Mouse (Mus musculus): ENCODE data around the gene Clcf1. TPM values are rescaled to one million over a fixed set of nuclear protein-coding genes. Genes with fewer than 3 reads are reported as not detected.

Clcf1 gene
- polyA plus RNA-seq, 1 experiment from 2014 or later = 0.40 TPM

DNA sequence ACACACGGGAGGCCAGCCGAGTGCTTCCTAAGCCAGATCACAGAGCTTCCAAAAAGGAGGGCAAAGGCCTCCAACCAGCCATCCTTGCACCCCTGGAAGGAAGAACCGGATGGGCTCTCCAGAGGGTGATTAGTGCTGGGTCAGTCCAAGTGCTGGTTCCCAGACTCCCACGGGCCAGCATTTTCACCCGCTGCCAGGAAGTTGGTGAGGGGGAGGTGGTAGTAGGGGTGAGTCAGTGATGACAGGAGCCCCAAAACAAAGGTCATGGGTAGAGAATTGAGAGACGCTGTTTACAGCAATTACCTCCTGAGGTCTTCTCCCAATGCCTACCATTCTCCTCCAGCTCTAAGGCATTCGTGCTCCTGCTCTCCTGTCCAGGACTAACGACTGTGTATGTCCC is 16.4 kb downstream of the Clcf1 start:
- 79% methylated on average over 8 of the region's 8 CpGs for WGBS
- no peak overlapping the region for H3K9ac ChIP-seq (ENCODE audit: low read depth, low read length)
- no peak overlapping the region for H3K4me3 ChIP-seq (ENCODE audit: low read depth, low read length)
- ATAC-seq = no peak
- H3K9me3 ChIP-seq (replicated peaks; ENCODE audit: control insufficient read depth, low read length, poor library complexity, severe bottlenecking) = no peaks in the 10 kb centered on the region
- H3K4me2 ChIP-seq (ENCODE audit: low read length) = no peak overlapping the region
- H3K27me3 ChIP-seq (ENCODE audit: control insufficient read depth, insufficient read depth, low read depth, low read length) = peaks cover 5% of the 10 kb centered on the region; the same call in 1 of the 2 replicates
- peaks cover 11% of the 10 kb centered on the region for H3K4me1 ChIP-seq (ENCODE audit: control insufficient read depth, insufficient read depth, low read length)
- H3K36me3 ChIP-seq (ENCODE audit: control insufficient read depth, insufficient read depth, low read length) = no peaks in the 10 kb centered on the region
- no peak overlapping the region for H3K27ac ChIP-seq (ENCODE audit: low read length)

DNA sequence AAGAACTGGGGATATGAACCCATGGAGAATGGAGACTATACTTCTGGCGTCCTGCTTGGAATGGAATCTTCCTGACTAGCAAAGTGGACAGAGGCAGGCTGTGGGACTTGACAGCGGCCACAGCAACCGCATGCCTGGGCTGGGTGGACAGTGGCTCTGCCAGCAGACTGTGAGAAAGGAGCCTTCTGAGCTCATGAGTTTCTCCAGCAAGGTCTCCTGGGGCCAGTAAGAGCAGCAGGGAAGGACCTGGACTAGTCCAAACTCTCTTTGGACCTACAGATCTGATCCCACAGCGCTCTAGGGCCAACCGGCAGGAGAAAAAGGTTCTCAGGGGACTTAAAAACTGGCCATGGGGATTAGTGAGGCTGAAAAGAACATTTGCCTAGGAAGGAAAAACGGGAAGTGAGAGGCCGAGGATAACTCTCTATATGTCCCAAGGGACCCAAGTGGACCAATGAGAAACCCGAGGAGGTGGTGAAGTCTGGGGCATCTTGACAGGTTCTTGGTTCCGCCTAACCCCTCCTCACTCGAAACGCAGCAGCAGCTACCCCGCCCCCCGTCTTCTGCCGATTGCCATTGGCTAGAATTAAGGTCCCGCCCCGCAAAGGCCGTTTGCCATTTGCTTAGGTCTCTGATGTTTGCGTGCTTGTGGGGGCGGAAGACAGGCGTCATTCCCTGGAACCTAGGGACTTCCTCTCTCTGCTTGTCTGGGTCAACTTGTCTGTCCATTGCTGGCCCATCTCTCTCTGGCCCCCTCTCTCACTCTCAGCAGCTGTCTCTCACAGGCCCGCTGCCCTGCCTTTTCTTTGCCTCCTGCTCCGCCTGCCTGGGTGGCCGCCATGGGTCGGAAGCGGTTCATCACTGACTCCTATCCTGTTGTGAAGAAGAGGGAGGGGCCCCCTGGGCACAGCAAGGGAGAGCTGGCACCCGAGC is 17.5 kb downstream of the Clcf1 start, which contains the start of gene Pold4:
Gene Pold4 (plus strand): TSS at position 647 of the 933 bp plus-strand sequence.
- ATAC-seq = peak; percentile 92
- H3K27me3 ChIP-seq (ENCODE audit: control insufficient read depth, insufficient read depth, low read depth, low read length) = peaks cover 5% of the 10 kb centered on the region; the same call in 1 of the 2 replicates
- peak within 1 kb of the TSS; percentile 83 for H3K4me2 ChIP-seq (ENCODE audit: low read length)
- peaks cover 11% of the 10 kb centered on the region for H3K4me1 ChIP-seq (ENCODE audit: control insufficient read depth, insufficient read depth, low read length)
- H3K4me3 ChIP-seq (ENCODE audit: low read depth, low read length) = peak within 1 kb of the TSS; percentile 64
- peak within 1 kb of the TSS; percentile 75 for H3K9ac ChIP-seq (ENCODE audit: low read depth, low read length)
- H3K27ac ChIP-seq (ENCODE audit: low read length) = peak within 1 kb of the TSS; percentile 76
- no peaks in the 10 kb centered on the region for H3K9me3 ChIP-seq (replicated peaks; ENCODE audit: control insufficient read depth, low read length, poor library complexity, severe bottlenecking)
- H3K36me3 ChIP-seq (ENCODE audit: control insufficient read depth, insufficient read depth, low read length) = no peaks in the 10 kb centered on the region
- 10% methylated on average over 26 of the region's 26 CpGs for WGBS

DNA sequence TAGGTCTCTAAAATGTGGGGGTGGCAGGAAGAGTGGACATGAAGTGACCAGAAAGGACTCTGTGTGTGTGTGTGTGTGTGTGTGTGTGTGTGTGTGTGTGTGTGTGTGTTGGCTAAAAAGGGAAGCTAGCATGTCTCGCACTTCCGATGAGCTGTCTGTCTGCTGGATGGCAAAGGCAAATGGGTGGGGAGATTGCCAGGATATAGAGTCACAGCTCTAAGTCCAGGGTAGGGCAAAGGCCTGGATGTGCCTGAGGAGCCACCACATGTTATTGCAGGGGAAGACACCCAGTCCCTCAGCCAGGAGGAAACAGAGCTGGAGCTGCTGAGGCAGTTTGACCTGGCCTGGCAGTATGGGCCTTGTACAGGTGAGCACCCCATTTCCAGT is 18.1 kb downstream of the Clcf1 start:
- peaks cover 11% of the 10 kb centered on the region for H3K4me1 ChIP-seq (ENCODE audit: control insufficient read depth, insufficient read depth, low read length)
- no peaks in the 10 kb centered on the region for H3K36me3 ChIP-seq (ENCODE audit: control insufficient read depth, insufficient read depth, low read length)
- peak overlapping the region; percentile 64 for H3K4me3 ChIP-seq (ENCODE audit: low read depth, low read length)
- peak; percentile 37; the same call in 1 of the 2 replicates for ATAC-seq
- H3K9ac ChIP-seq (ENCODE audit: low read depth, low read length) = peak overlapping the region; percentile 75
- H3K4me2 ChIP-seq (ENCODE audit: low read length) = peak overlapping the region; percentile 83
- H3K9me3 ChIP-seq (replicated peaks; ENCODE audit: control insufficient read depth, low read length, poor library complexity, severe bottlenecking) = no peaks in the 10 kb centered on the region
- H3K27me3 ChIP-seq (ENCODE audit: control insufficient read depth, insufficient read depth, low read depth, low read length) = peaks cover 5% of the 10 kb centered on the region; the same call in 1 of the 2 replicates
- peak overlapping the region; percentile 76; the same call in 1 of the 2 replicates for H3K27ac ChIP-seq (ENCODE audit: low read length)
- WGBS = 24% methylated on average over 2 of the region's 2 CpGs

DNA sequence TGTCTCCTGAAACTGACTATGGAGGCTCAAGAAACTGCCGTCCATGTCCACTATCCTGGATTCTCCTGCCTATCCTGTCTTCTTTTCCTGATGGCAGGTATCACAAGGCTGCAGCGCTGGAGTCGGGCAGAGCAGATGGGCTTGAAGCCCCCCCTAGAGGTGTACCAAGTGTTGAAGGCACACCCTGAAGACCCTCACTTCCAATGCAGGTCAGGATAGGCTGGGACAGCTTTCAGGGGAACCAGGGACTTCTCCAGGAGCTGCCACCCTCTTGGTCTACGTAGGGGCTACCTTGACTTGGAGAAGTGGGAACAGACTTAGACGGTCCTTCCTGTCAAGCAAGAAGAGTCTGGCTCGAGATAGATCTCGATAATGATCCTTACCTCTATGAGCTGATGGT is 18.6 kb downstream of the Clcf1 start:
- ATAC-seq = no peak
- Histone ChIP-seq H3K9ac (ENCODE audit: low read depth, low read length) (peak overlapping the region; percentile 75; the same call in 1 of the 2 replicates), H3K27ac (ENCODE audit: low read length) (no peak overlapping the region), H3K9me3 (replicated peaks; ENCODE audit: control insufficient read depth, low read length, poor library complexity, severe bottlenecking) (no peaks in the 10 kb centered on the region), H3K36me3 (ENCODE audit: control insufficient read depth, insufficient read depth, low read length) (no peaks in the 10 kb centered on the region), H3K4me1 (ENCODE audit: control insufficient read depth, insufficient read depth, low read length) (peaks cover 11% of the 10 kb centered on the region), H3K4me2 (ENCODE audit: low read length) (peak overlapping the region; percentile 83), H3K27me3 (ENCODE audit: control insufficient read depth, insufficient read depth, low read depth, low read length) (peaks cover 5% of the 10 kb centered on the region; the same call in 1 of the 2 replicates), H3K4me3 (ENCODE audit: low read depth, low read length) (no peak overlapping the region; the same call in 1 of the 2 replicates)
- WGBS = 80% methylated on average over 7 of the region's 7 CpGs

DNA sequence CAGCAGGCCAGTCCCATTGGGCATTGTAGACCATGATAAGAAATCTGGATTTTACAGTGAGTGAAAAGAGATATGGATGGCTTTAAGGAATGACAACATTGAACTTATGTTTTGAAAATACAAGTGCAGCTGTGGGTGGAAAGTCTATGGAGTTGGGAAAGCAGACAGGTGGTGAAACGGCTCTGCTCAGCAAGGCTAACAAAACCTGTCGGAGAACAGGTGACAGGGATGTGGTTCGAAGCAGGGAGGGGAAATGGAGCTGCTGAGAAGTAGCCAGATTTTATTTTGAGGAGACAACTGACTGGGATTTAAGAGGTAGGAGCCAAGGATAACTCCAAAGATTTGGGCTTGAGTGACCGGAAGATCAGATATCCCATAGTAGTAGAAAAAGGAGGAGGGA is 20.5 kb downstream of the Clcf1 start:
- Histone ChIP-seq H3K36me3 (ENCODE audit: control insufficient read depth, insufficient read depth, low read length) (no peaks in the 10 kb centered on the region), H3K4me3 (ENCODE audit: low read depth, low read length) (no peak overlapping the region), H3K27me3 (ENCODE audit: control insufficient read depth, insufficient read depth, low read depth, low read length) (peaks cover 5% of the 10 kb centered on the region; the same call in 1 of the 2 replicates), H3K27ac (ENCODE audit: low read length) (no peak overlapping the region), H3K9ac (ENCODE audit: low read depth, low read length) (no peak overlapping the region), H3K4me2 (ENCODE audit: low read length) (no peak overlapping the region), H3K9me3 (replicated peaks; ENCODE audit: control insufficient read depth, low read length, poor library complexity, severe bottlenecking) (no peaks in the 10 kb centered on the region), H3K4me1 (ENCODE audit: control insufficient read depth, insufficient read depth, low read length) (peaks cover 11% of the 10 kb centered on the region)
- 70% methylated on average over 4 of the region's 4 CpGs for WGBS
- ATAC-seq = no peak

DNA sequence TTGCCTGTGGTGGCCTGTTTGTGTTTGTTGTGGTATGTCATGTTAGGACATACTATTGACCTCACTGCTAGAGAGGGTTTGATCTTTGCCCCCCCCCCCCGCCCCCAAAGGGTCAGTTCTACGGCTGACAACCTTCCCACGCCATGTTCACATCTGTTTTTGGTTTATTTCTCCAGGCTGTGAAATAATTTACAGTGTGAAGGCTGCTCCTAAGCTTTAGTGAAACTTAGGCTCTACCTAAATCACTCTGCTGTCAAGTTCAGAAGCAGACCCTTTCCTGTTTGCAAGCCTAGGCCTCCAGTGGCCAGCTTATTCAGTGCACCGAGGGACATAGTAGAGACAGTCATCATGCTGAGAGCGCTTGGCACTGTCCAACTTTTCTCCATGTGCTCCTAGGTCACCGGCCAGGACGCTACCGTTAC is 26.2 kb downstream of the Clcf1 start:
- Histone ChIP-seq H3K4me1 (ENCODE audit: control insufficient read depth, insufficient read depth, low read length) (no peaks in the 10 kb centered on the region), H3K4me3 (ENCODE audit: low read depth, low read length) (no peak overlapping the region), H3K27me3 (ENCODE audit: control insufficient read depth, insufficient read depth, low read depth, low read length) (no peaks in the 10 kb centered on the region), H3K9me3 (replicated peaks; ENCODE audit: control insufficient read depth, low read length, poor library complexity, severe bottlenecking) (no peaks in the 10 kb centered on the region), H3K4me2 (ENCODE audit: low read length) (no peak overlapping the region), H3K36me3 (ENCODE audit: control insufficient read depth, insufficient read depth, low read length) (no peaks in the 10 kb centered on the region), H3K27ac (ENCODE audit: low read length) (no peak overlapping the region), H3K9ac (ENCODE audit: low read depth, low read length) (no peak overlapping the region)
- no peak for ATAC-seq
- 81% methylated on average over 8 of the region's 8 CpGs for WGBS

DNA sequence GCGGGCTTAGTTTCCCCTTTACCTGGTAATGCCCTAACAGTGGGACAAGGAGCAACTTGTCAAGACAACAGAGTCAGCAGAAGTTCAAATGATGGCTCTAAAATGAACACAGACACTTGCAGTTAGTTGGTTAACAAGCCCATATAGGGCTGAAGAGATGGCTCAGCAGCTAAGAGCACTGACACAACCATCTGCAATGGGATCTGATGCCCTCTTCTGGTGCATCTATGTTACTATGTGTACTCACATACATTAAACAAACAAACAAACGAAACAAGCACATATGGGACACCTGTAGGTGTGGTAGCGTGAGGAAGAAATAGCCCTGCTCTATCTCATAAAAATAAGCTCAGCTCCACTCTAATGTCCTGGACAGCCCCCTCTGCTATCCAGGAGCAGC is 28.4 kb downstream of the Clcf1 start:
- Histone ChIP-seq H3K4me2 (ENCODE audit: low read length) (no peak overlapping the region), H3K36me3 (ENCODE audit: control insufficient read depth, insufficient read depth, low read length) (no peaks in the 10 kb centered on the region), H3K9me3 (replicated peaks; ENCODE audit: control insufficient read depth, low read length, poor library complexity, severe bottlenecking) (no peaks in the 10 kb centered on the region), H3K4me1 (ENCODE audit: control insufficient read depth, insufficient read depth, low read length) (no peaks in the 10 kb centered on the region), H3K9ac (ENCODE audit: low read depth, low read length) (no peak overlapping the region), H3K27me3 (ENCODE audit: control insufficient read depth, insufficient read depth, low read depth, low read length) (no peaks in the 10 kb centered on the region), H3K4me3 (ENCODE audit: low read depth, low read length) (no peak overlapping the region), H3K27ac (ENCODE audit: low read length) (no peak overlapping the region)
- 69% methylated on average over 3 of the region's 3 CpGs for WGBS
- ATAC-seq = no peak

DNA sequence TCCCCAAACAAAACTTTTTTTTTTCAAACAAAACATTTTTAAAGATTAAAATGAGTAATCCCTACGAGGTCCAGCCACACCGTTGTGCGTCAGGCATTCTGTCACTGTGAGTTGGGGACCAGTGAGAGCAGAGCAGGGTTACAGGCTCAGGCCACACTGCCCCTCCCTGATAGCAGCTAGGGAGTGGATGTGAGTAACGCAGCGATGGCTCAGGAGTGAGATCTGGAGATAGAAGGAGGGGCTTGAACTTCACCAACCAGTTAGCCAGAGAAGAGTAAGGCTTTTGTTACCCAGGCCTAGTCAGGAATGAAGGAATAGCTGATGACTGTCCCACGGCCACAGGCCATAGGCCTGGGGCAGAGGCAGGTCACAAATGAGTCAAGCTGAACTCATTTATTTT is 30.7 kb downstream of the Clcf1 start:
- Histone ChIP-seq H3K4me3 (ENCODE audit: low read depth, low read length) (no peak overlapping the region), H3K4me2 (ENCODE audit: low read length) (no peak overlapping the region), H3K27me3 (ENCODE audit: control insufficient read depth, insufficient read depth, low read depth, low read length) (no peaks in the 10 kb centered on the region), H3K9me3 (replicated peaks; ENCODE audit: control insufficient read depth, low read length, poor library complexity, severe bottlenecking) (no peaks in the 10 kb centered on the region), H3K27ac (ENCODE audit: low read length) (no peak overlapping the region), H3K9ac (ENCODE audit: low read depth, low read length) (no peak overlapping the region), H3K36me3 (ENCODE audit: control insufficient read depth, insufficient read depth, low read length) (no peaks in the 10 kb centered on the region), H3K4me1 (ENCODE audit: control insufficient read depth, insufficient read depth, low read length) (no peaks in the 10 kb centered on the region)
- WGBS = 84% methylated on average over 6 of the region's 6 CpGs
- ATAC-seq = no peak

DNA sequence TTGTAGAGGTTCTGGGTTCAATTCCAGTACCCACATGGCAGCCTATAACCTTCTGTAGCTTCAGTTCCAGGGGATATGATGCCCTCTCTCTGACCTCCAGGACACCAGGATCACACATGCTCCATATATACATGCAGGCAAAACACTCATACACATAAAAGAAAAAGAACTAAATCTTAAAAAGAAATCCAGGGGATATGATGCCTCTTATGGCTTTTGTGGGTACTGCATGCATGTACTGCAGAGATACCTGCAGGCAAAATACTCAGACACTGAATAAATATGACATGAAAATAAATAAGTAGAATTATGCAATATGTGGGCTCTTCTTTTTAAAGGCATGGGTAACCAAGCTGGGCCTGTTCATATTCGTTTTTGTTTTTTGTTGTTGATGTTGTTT is 33.0 kb downstream of the Clcf1 start:
- no peak overlapping the region for H3K4me2 ChIP-seq (ENCODE audit: low read length)
- H3K9ac ChIP-seq (ENCODE audit: low read depth, low read length) = no peak overlapping the region
- ATAC-seq = no peak
- 53% methylated on average over 1 of the region's 1 CpGs for WGBS
- H3K4me1 ChIP-seq (ENCODE audit: control insufficient read depth, insufficient read depth, low read length) = no peaks in the 10 kb centered on the region
- no peaks in the 10 kb centered on the region for H3K9me3 ChIP-seq (replicated peaks; ENCODE audit: control insufficient read depth, low read length, poor library complexity, severe bottlenecking)
- no peak overlapping the region for H3K27ac ChIP-seq (ENCODE audit: low read length)
- H3K4me3 ChIP-seq (ENCODE audit: low read depth, low read length) = no peak overlapping the region
- no peaks in the 10 kb centered on the region for H3K36me3 ChIP-seq (ENCODE audit: control insufficient read depth, insufficient read depth, low read length)
- no peaks in the 10 kb centered on the region for H3K27me3 ChIP-seq (ENCODE audit: control insufficient read depth, insufficient read depth, low read depth, low read length)

All from midbrain, embryonic 16.5 days (tissue).